Mouse (Mus musculus): ENCODE results near the gene Pxdc1.

- TF ChIP-seq FLI1 (IDR thresholded peaks at IDR 0.05; ENCODE audit: low read length) (no peak), GATA1 (IDR thresholded peaks at IDR 0.05; ENCODE audit: borderline replicate concordance, low read length) (no peak)
These were observed 11.8 kb upstream of the Pxdc1 start for GRCm38 (mm10) chr13:34665074-34665473.

All from megakaryocyte, embryonic 14.5 days (primary cell).